Mouse (Mus musculus) forebrain, embryonic 16.5 days (tissue): ENCODE data around the gene Sh2d3c. TPM values are rescaled to one million over a fixed set of nuclear protein-coding genes. Genes with fewer than 3 reads are reported as not detected.

Experiments used
- ATAC-seq: fragments of 200-750 bp; cut with Nextera tagmentation; 2 replicates; pipeline ENCODE4 v1.8.0; 2017; ENCODE audit warnings: mild to moderate bottlenecking, moderate library complexity
- H3K27ac ChIP-seq: fragments of 300-500 bp; sonication (generic); 2 replicates; pipeline ENCODE4 v1.5.1; 2014; ENCODE audit warnings: low read length, control low read depth
- H3K27me3 ChIP-seq: fragments of 300-500 bp; sonication (generic); replicated peaks from 2 replicates; pipeline ENCODE4 v1.6.1; 2014; ENCODE audit warnings: low read length; ENCODE audit not compliant: control insufficient read depth, insufficient read depth
- H3K36me3 ChIP-seq: fragments of 300-500 bp; sonication (generic); 2 replicates; pipeline ENCODE4 v1.6.1; 2014; ENCODE audit not compliant: control insufficient read depth, insufficient read depth
- H3K4me1 ChIP-seq: fragments of 300-500 bp; sonication (generic); replicated peaks from 2 replicates; pipeline ENCODE4 v1.6.1; 2014; ENCODE audit warnings: low read length; ENCODE audit not compliant: control insufficient read depth, insufficient read depth
- H3K4me2 ChIP-seq: fragments of 300-500 bp; sonication (generic); 2 replicates; pipeline ENCODE4 v1.6.1; 2014; ENCODE audit warnings: mild to moderate bottlenecking, low read length, control low read depth
- H3K4me3 ChIP-seq: fragments of 300-500 bp; sonication (generic); replicated peaks from 2 replicates; pipeline ENCODE4 v1.5.1; 2014; ENCODE audit warnings: mild to moderate bottlenecking, low read length, control low read depth
- H3K9ac ChIP-seq: fragments of 300-500 bp; sonication (generic); replicated peaks from 2 replicates; pipeline ENCODE4 v1.6.1; 2014; ENCODE audit warnings: low read depth, low read length, control low read depth
- H3K9me3 ChIP-seq: fragments of 300-500 bp; sonication (generic); 2 replicates; pipeline ENCODE4 v1.6.1; 2016; ENCODE audit warnings: low read length; ENCODE audit not compliant: control insufficient read depth
- WGBS: fragments of 180-500 bp; shearing (Covaris S2); extraction: QIAGEN DNeasy Blood & Tissue Kit; methylation state at CpG from one replicate; pipeline ENCODE4 v1.1.7; 2014; 5-methylcytosine and 5-hydroxymethylcytosine counted together
- polyA plus RNA-seq: library from polyadenylated mRNA; unstranded; fragments of >200 nt; fragmentation: Nextera tagmentation; extraction: Ambion mirVana; gene quantifications from 2 replicates; pipeline ENCODE4 v1.2.1, GENCODE M21; 2015

The Sh2d3c gene
- polyA plus RNA-seq, 1 experiment from 2014 or later, result 43.0 TPM

GRCm38 (mm10) chr2:32708643-32709042 is 12.2 kb upstream of the Sh2d3c start:
- H3K4me3 ChIP-seq, result no peak overlapping the region
- no peak for ATAC-seq
- no peak overlapping the region for H3K9ac ChIP-seq
- H3K27me3 ChIP-seq, result no peaks in the 10 kb centered on the region
- peaks cover 11% of the 10 kb centered on the region for H3K4me1 ChIP-seq
- WGBS, result 32% methylated on average over 3 of the region's 3 CpGs
- peaks cover 19% of the 10 kb centered on the region for H3K36me3 ChIP-seq
- H3K27ac ChIP-seq, result no peak overlapping the region
- no peak overlapping the region for H3K4me2 ChIP-seq
- no peaks in the 10 kb centered on the region for H3K9me3 ChIP-seq

GRCm38 (mm10) chr2:32709521-32710137 is 11.2 kb upstream of the Sh2d3c start:
- WGBS, result 95% methylated on average over 20 of the region's 20 CpGs
- no peak overlapping the region for H3K4me2 ChIP-seq
- no peaks in the 10 kb centered on the region for H3K9me3 ChIP-seq
- H3K4me1 ChIP-seq, result peaks cover 17% of the 10 kb centered on the region
- H3K9ac ChIP-seq, result no peak overlapping the region
- peaks cover 19% of the 10 kb centered on the region for H3K36me3 ChIP-seq
- H3K27me3 ChIP-seq, result no peaks in the 10 kb centered on the region
- H3K27ac ChIP-seq, result no peak overlapping the region
- no peak overlapping the region for H3K4me3 ChIP-seq
- no peak for ATAC-seq

GRCm38 (mm10) chr2:32710425-32710824 is 10.4 kb upstream of the Sh2d3c start:
- H3K9me3 ChIP-seq, result no peaks in the 10 kb centered on the region
- 86% methylated on average over 5 of the region's 5 CpGs for WGBS

GRCm38 (mm10) chr2:32711301-32712056 is 9.4 kb upstream of the Sh2d3c start:
- peaks cover 17% of the 10 kb centered on the region for H3K4me1 ChIP-seq
- H3K27me3 ChIP-seq, result no peaks in the 10 kb centered on the region
- 30% methylated on average over 9 of the region's 9 CpGs for WGBS
- peak overlapping the region; percentile 95 for H3K9ac ChIP-seq
- ATAC-seq, result no peak
- H3K9me3 ChIP-seq, result no peaks in the 10 kb centered on the region
- H3K4me2 ChIP-seq, result peak overlapping the region; percentile 97
- H3K27ac ChIP-seq, result no peak overlapping the region
- peaks cover 14% of the 10 kb centered on the region for H3K36me3 ChIP-seq
- peak overlapping the region; percentile 98 for H3K4me3 ChIP-seq

More at GRCm38 (mm10) chr2:32710425-32710824, 10.4 kb upstream of the Sh2d3c start:
- Histone ChIP-seq H3K4me1 (peaks cover 17% of the 10 kb centered on the region), H3K27ac (no peak overlapping the region), H3K27me3 (no peaks in the 10 kb centered on the region), H3K4me3 (no peak overlapping the region), H3K9ac (no peak overlapping the region), H3K4me2 (no peak overlapping the region), H3K36me3 (peaks cover 19% of the 10 kb centered on the region)
- no peak for ATAC-seq

GRCm38 (mm10) chr2:32712108-32712551 is 8.7 kb upstream of the Sh2d3c start:
- Histone ChIP-seq H3K4me2 (peak overlapping the region; percentile 97), H3K9ac (peak overlapping the region; percentile 95), H3K27ac (peak overlapping the region; percentile 41), H3K4me1 (peaks cover 17% of the 10 kb centered on the region), H3K4me3 (peak overlapping the region; percentile 98), H3K27me3 (no peaks in the 10 kb centered on the region), H3K36me3 (peaks cover 11% of the 10 kb centered on the region), H3K9me3 (no peaks in the 10 kb centered on the region)
- WGBS, result under 1% methylated on average over 41 of the region's 41 CpGs
- ATAC-seq, result no peak

GRCm38 (mm10) chr2:32712586-32712933 is 8.3 kb upstream of the Sh2d3c start:
- H3K4me3 ChIP-seq, result peak overlapping the region; percentile 98
- H3K9ac ChIP-seq, result peak overlapping the region; percentile 95
- H3K36me3 ChIP-seq, result peaks cover 11% of the 10 kb centered on the region
- 0% methylated on average over 42 of the region's 44 CpGs for WGBS
- H3K27ac ChIP-seq, result peak overlapping the region; percentile 100
- no peaks in the 10 kb centered on the region for H3K9me3 ChIP-seq
- H3K4me1 ChIP-seq, result peaks cover 17% of the 10 kb centered on the region
- H3K4me2 ChIP-seq, result peak overlapping the region; percentile 97
- peak; percentile 91 for ATAC-seq
- H3K27me3 ChIP-seq, result no peaks in the 10 kb centered on the region

GRCm38 (mm10) chr2:32712934-32713817 is 7.7 kb upstream of the Sh2d3c start, which contains the start of gene Cdk9:
Gene Cdk9 (minus strand): TSS chr2:32713076.
- H3K27me3 ChIP-seq, result no peaks in the 10 kb centered on the region
- under 1% methylated on average over 45 of the region's 79 CpGs for WGBS
- no peaks in the 10 kb centered on the region for H3K9me3 ChIP-seq
- H3K27ac ChIP-seq, result peak within 1 kb of the TSS; percentile 100
- peak; percentile 91 for ATAC-seq
- peak within 1 kb of the TSS; percentile 95 for H3K9ac ChIP-seq
- H3K4me3 ChIP-seq, result peak within 1 kb of the TSS; percentile 98
- peak within 1 kb of the TSS; percentile 97 for H3K4me2 ChIP-seq
- peaks cover 17% of the 10 kb centered on the region for H3K4me1 ChIP-seq
- peaks cover 8% of the 10 kb centered on the region for H3K36me3 ChIP-seq

- Histone ChIP-seq H3K9me3 (no peaks in the 10 kb centered on the region), H3K4me3 (no peak overlapping the region), H3K9ac (0 out of 2 replicates have a peak overlapping the region, but pooled peaks have one; percentile 5), H3K27ac (peak overlapping the region; percentile 100), H3K4me2 (no peak overlapping the region; the same call in 1 of the 2 replicates), H3K4me1 (peaks cover 17% of the 10 kb centered on the region), H3K36me3 (peaks cover 7% of the 10 kb centered on the region), H3K27me3 (no peaks in the 10 kb centered on the region)
- 66% methylated on average over 11 of the region's 11 CpGs for WGBS
- no peak for ATAC-seq
These were observed 6.5 kb upstream of the Sh2d3c start for GRCm38 (mm10) chr2:32714117-32714986.
